In genomic region chr6:86266786-86267185, GRCm38 (mm10) we compare ENCODE assay signal across 27 mouse cellular contexts.
DNase-seq lines count a peak whose midpoint lies in the region; ATAC-seq lines count a peak whose summit lies in the region.
"Had no signal": no experiment of that assay in that cellular context is flagged by ENCODE, and none has a peak within 500 bp of the region (broad histone marks: within the 10 kb centered on the region; RNA-seq: fewer than 3 reads in every experiment).

No protein-coding gene starts in this region.

- ATAC-seq in kidney, embryonic 15.5 days (replicated peaks; ENCODE audit: low FRiP score), result no peak
- no peak for ATAC-seq in midbrain, embryonic 11.5 days (ENCODE audit: low FRiP score)
- ATAC-seq in granulocyte monocyte progenitor cell, adult 5-6 weeks (replicated peaks; ENCODE audit: poor library complexity, severe bottlenecking), result peak; percentile 50
- ATAC-seq: forebrain, embryonic 15.5 days; Patski had no signal

- H3K27me3 ChIP-seq in kidney, embryonic 15.5 days, result no peaks in the 10 kb centered on the region
- H3K27me3 ChIP-seq in midbrain, embryonic 11.5 days (ENCODE audit: control insufficient read depth, insufficient read depth, low read length), result no peaks in the 10 kb centered on the region
- H3K27me3 ChIP-seq in midbrain, embryonic 10.5 days (ENCODE audit: low read depth, poor library complexity, severe bottlenecking), result no peaks in the 10 kb centered on the region; the same call in 1 of the 2 replicates
- H3K27me3 ChIP-seq: forebrain, embryonic 15.5 days; liver, embryonic 13.5 days; lung, embryonic 15.5 days; neural tube, embryonic 12.5 days; Patski had no signal

- no peak overlapping the region for H3K9ac ChIP-seq in kidney, embryonic 15.5 days
- H3K9ac ChIP-seq in midbrain, embryonic 11.5 days (ENCODE audit: low read length), result no peak overlapping the region
- H3K9ac ChIP-seq: forebrain, embryonic 15.5 days; heart, embryonic 12.5 days; liver, embryonic 13.5 days; lung, embryonic 15.5 days; neural tube, embryonic 12.5 days had no signal

- H3K4me1 ChIP-seq in kidney, embryonic 15.5 days, result peaks cover 19% of the 10 kb centered on the region
- H3K4me1 ChIP-seq in midbrain, embryonic 11.5 days (ENCODE audit: control insufficient read depth, insufficient read depth, low read length), result no peaks in the 10 kb centered on the region
- H3K4me1 ChIP-seq in midbrain, embryonic 10.5 days, result no peaks in the 10 kb centered on the region
- H3K4me1 ChIP-seq: forebrain, embryonic 15.5 days; liver, embryonic 13.5 days; neural tube, embryonic 12.5 days had no signal

- H3K4me2 ChIP-seq in kidney, embryonic 15.5 days, result no peak overlapping the region
- no peak overlapping the region for H3K4me2 ChIP-seq in midbrain, embryonic 11.5 days
- H3K4me2 ChIP-seq: forebrain, embryonic 15.5 days; heart, embryonic 12.5 days; liver, embryonic 13.5 days; lung, embryonic 15.5 days; neural tube, embryonic 12.5 days had no signal

- no peaks in the 10 kb centered on the region for H3K9me3 ChIP-seq in kidney, embryonic 15.5 days (replicated peaks)
- no peaks in the 10 kb centered on the region for H3K9me3 ChIP-seq in midbrain, embryonic 11.5 days (ENCODE audit: control insufficient read depth, low read length)
- H3K9me3 ChIP-seq in midbrain, embryonic 10.5 days (replicated peaks), result no peaks in the 10 kb centered on the region
- H3K9me3 ChIP-seq: forebrain, embryonic 15.5 days; G1E; heart, embryonic 12.5 days; liver, embryonic 13.5 days; lung, embryonic 15.5 days; neural tube, embryonic 12.5 days had no signal

- WGBS in kidney, embryonic 15.5 days, result 88% methylated on average over 5 of the region's 5 CpGs
- 93% methylated on average over 5 of the region's 5 CpGs for WGBS in midbrain, embryonic 11.5 days
- WGBS in midbrain, embryonic 10.5 days, result 91% methylated on average over 5 of the region's 5 CpGs

- no peak overlapping the region for H3K4me3 ChIP-seq in kidney, embryonic 15.5 days (replicated peaks)
- H3K4me3 ChIP-seq in midbrain, embryonic 11.5 days (ENCODE audit: low read depth, low read length), result no peak overlapping the region
- H3K4me3 ChIP-seq in midbrain, embryonic 10.5 days, result no peak overlapping the region
- H3K4me3 ChIP-seq: forebrain, embryonic 15.5 days; heart, embryonic 12.5 days; liver, embryonic 13.5 days; lung, embryonic 15.5 days; neural tube, embryonic 12.5 days had no signal

- H3K27ac ChIP-seq in kidney, embryonic 15.5 days, result no peak overlapping the region
- no peak overlapping the region for H3K27ac ChIP-seq in midbrain, embryonic 11.5 days (ENCODE audit: low read depth, low read length)
- H3K27ac ChIP-seq in midbrain, embryonic 10.5 days (replicated peaks), result no peak overlapping the region
- H3K27ac ChIP-seq: forebrain, embryonic 15.5 days; liver, embryonic 13.5 days; lung, embryonic 15.5 days; neural tube, embryonic 12.5 days; stomach, postnatal 0 days had no signal

- H3K36me3 ChIP-seq in kidney, embryonic 15.5 days, result no peaks in the 10 kb centered on the region
- H3K36me3 ChIP-seq in midbrain, embryonic 11.5 days (ENCODE audit: control insufficient read depth, insufficient read depth, low read length), result no peaks in the 10 kb centered on the region
- no peaks in the 10 kb centered on the region for H3K36me3 ChIP-seq in midbrain, embryonic 10.5 days
- H3K36me3 ChIP-seq: forebrain, embryonic 15.5 days; heart, embryonic 12.5 days; liver, embryonic 13.5 days; lung, embryonic 15.5 days; neural tube, embryonic 12.5 days had no signal

- DNase-seq in kidney, adult 9 months, result peak; percentile 2
- peak; percentile 21 for DNase-seq in midbrain, embryonic 11.5 days (ENCODE audit: low spot score, missing footprints)
- no peak for DNase-seq in midbrain, embryonic 10.5 days (ENCODE audit: low spot score)
- no peak for DNase-seq in urinary bladder, postnatal 25 days (ENCODE audit: low spot score)
- no peak for DNase-seq in thymus, postnatal 14 days
- DNase-seq: adrenal gland, postnatal 36 days; B cell, adult 2 months; cerebellum, adult 11-12 months; cerebellum, postnatal 14 days; heart, adult 18-20 months; heart, postnatal 10 days; kidney, adult 11 months; kidney, postnatal 10 days; layer of hippocampus, postnatal 36 days; liver, embryonic 13.5 days; midbrain, embryonic 14.5 days; right cerebral cortex, postnatal 14 days; thymus, adult 2 months had no signal

Comparison
In these comparisons a context has a peak if more than half of its experiments do, and no peak if none do; other contexts are left out.
1. DNase-seq: peak in kidney, adult 9 months (single experiment) and midbrain, embryonic 11.5 days (single experiment); none in midbrain, embryonic 10.5 days (single experiment), urinary bladder, postnatal 25 days (single experiment) and thymus, postnatal 14 days (single experiment).